Mouse (Mus musculus) limb, embryonic 14.5 days (tissue): ENCODE measurements around the gene Slc9a1. TPM values are rescaled to one million over a fixed set of nuclear protein-coding genes. Genes with fewer than 3 reads are reported as not detected.
A peak's percentile ranks its signal among the peaks of the same experiment; 100 is the strongest.

Experiments used
- ATAC-seq: fragments of 200-750 bp; cut with Nextera tagmentation; 2 replicates; pipeline ENCODE4 v1.8.0; 2017; ENCODE audit warnings: low read depth, moderate number of reproducible peaks, moderate TSS enrichment; ENCODE audit not compliant: low FRiP score
- DNase-seq: peaks from one replicate; pipeline ENCODE4 v3.0.0-alpha.2; 2015; ENCODE audit warnings: low spot score
- H3K27ac ChIP-seq: fragments of 300-500 bp; sonication (generic); replicated peaks from 2 replicates; pipeline ENCODE4 v1.5.1; 2014; ENCODE audit warnings: low read depth, mild to moderate bottlenecking, low read length, moderate library complexity, mixed read lengths
- H3K27me3 ChIP-seq: fragments of 300-500 bp; sonication (generic); 2 replicates; pipeline ENCODE4 v1.6.1; 2014; ENCODE audit warnings: low read length, mixed read lengths; ENCODE audit not compliant: control insufficient read depth, insufficient read depth
- H3K36me3 ChIP-seq: fragments of 300-500 bp; sonication (generic); 2 replicates; pipeline ENCODE4 v1.6.1; 2014; ENCODE audit warnings: mild to moderate bottlenecking, low read length, moderate library complexity, mixed read lengths; ENCODE audit not compliant: control insufficient read depth, insufficient read depth
- H3K4me1 ChIP-seq: fragments of 300-500 bp; sonication (generic); 2 replicates; pipeline ENCODE4 v1.6.1; 2014; ENCODE audit warnings: antibody characterized with exemption, low read length, mixed read lengths; ENCODE audit not compliant: control insufficient read depth, insufficient read depth
- H3K4me2 ChIP-seq: fragments of 300-500 bp; sonication (generic); replicated peaks from 2 replicates; pipeline ENCODE4 v1.6.1; 2014; ENCODE audit warnings: low read depth, mild to moderate bottlenecking, low read length, moderate library complexity; ENCODE audit not compliant: severe bottlenecking
- H3K4me3 ChIP-seq: fragments of 300-500 bp; sonication (generic); replicated peaks from 2 replicates; pipeline ENCODE4 v1.5.1; 2014; ENCODE audit warnings: low read length
- H3K9ac ChIP-seq: fragments of 300-500 bp; sonication (generic); 2 replicates; pipeline ENCODE4 v1.6.1; 2014; ENCODE audit warnings: mild to moderate bottlenecking, low read depth, low read length, moderate library complexity; ENCODE audit not compliant: severe bottlenecking
- H3K9me3 ChIP-seq: fragments of 300-500 bp; sonication (generic); 2 replicates; pipeline ENCODE4 v1.6.1; 2016; ENCODE audit warnings: low read length; ENCODE audit not compliant: control insufficient read depth
- POLR2A ChIP-seq: fragments of 200-500 bp; IDR thresholded peaks from 2 replicates; pipeline ENCODE4 v1.8.0; 2012; ENCODE audit warnings: inconsistent platforms, mild to moderate bottlenecking, moderate library complexity, borderline replicate concordance; ENCODE audit not compliant: insufficient read depth, insufficient read length; ENCODE audit errors: extremely low read depth
- WGBS: fragments of 180-500 bp; shearing (Covaris S2); extraction: QIAGEN DNeasy Blood & Tissue Kit; methylation state at CpG from one replicate; pipeline ENCODE4 v1.1.7; 2014; 5-methylcytosine and 5-hydroxymethylcytosine counted together
- polyA plus RNA-seq, 2 experiments: library from polyadenylated mRNA; depleted of rRNA in 1 of 2; stranded (reverse) in 1 of 2; unstranded in 1 of 2; fragments of >200 nt; fragmentation: Nextera tagmentation in 1 of 2; extraction: Ambion mirVana in 1 of 2; gene quantifications; 2 replicates each; pipeline versions ENCODE4 v1.2.1 to v1.2.3; 2012 to 2014

Gene Slc9a1
- polyA plus RNA-seq, 2 experiments: 11.5 to 36.7 TPM

DNA sequence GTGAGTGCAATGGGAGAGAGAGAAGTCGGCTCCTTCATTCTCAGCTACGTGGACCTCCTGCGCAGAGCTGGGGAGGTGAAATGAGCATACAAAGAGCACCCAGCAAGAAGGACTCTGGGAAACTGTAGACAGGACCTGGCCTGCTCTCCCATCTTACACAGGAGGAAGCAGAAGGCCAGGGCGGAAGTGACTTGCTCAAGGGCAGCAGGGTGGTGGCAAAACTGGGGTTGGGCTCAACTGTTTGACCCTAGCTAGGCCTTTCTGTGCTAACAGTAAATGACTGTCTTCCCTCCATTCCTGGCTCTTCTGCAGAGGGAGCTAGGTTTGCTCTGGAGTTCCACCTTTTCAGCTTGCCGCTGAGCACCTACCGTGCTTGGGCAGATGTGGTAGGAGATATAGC, 21.1 kb downstream of the Slc9a1 start:
- TF ChIP-seq POLR2A: no peak
- H3K4me2 ChIP-seq: no peak overlapping the region
- peaks cover 10% of the 10 kb centered on the region; the same call in 1 of the 2 replicates for H3K4me1 ChIP-seq
- DNase-seq (no peak), ATAC-seq (no peak)
- H3K27ac ChIP-seq: no peak overlapping the region
- H3K9ac ChIP-seq: no peak overlapping the region
- no peaks in the 10 kb centered on the region for H3K9me3 ChIP-seq
- WGBS: 87% methylated on average over 6 of the region's 6 CpGs
- H3K4me3 ChIP-seq: no peak overlapping the region
- H3K27me3 ChIP-seq: no peaks in the 10 kb centered on the region
- no peaks in the 10 kb centered on the region for H3K36me3 ChIP-seq

DNA sequence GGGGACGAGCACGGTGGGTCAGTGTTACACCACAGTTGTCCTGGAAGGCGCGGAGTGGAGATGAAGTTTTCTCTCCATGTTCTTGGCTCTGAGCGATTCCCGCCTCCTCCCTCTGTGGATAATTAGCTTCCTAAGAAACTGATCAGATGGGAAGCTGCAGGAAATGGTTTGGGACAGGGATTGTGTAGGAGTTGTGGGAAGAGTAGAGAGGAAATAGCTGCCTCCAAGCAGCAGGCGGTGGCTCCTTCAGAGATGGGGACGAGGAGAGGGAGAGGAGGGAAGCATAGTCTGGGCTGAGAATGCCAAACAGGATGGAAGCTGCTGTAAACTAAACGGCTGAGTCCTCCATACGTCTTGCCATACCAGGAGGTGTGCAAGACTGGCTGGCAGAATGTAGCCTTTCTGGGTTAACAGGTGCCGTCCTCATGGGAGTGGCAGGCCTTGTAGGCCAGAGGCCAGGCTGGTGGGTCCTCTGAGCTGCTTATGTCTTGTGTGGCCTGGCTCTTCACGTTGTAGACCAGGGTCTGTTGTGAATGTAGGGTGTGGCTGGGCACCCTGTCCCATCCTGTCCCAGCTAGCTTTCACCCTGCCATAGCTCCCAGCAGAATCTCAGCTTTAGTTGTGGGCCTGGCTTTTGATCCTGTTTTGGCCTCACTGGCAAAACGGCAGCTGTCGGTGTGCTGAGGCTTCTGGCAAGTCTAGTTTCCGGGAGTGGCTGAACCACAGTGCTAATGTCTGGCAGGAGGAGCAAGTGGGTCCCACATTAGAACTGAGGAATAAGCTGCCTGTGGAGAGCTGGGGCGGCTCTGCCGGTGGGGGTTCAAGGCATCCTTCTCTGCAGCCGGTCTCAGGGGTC, 21.9 kb downstream of the Slc9a1 start:
- 72% methylated on average over 18 of the region's 18 CpGs for WGBS
- Histone ChIP-seq H3K27ac (0 out of 2 replicates have a peak overlapping the region, but pooled peaks have one; percentile 33), H3K36me3 (no peaks in the 10 kb centered on the region), H3K4me3 (no peak overlapping the region), H3K27me3 (no peaks in the 10 kb centered on the region), H3K9me3 (no peaks in the 10 kb centered on the region), H3K9ac (no peak overlapping the region), H3K4me1 (peaks cover 17% of the 10 kb centered on the region; the same call in 1 of the 2 replicates), H3K4me2 (no peak overlapping the region)
- ATAC-seq (no peak), DNase-seq (no peak)
- no peak for TF ChIP-seq POLR2A

DNA sequence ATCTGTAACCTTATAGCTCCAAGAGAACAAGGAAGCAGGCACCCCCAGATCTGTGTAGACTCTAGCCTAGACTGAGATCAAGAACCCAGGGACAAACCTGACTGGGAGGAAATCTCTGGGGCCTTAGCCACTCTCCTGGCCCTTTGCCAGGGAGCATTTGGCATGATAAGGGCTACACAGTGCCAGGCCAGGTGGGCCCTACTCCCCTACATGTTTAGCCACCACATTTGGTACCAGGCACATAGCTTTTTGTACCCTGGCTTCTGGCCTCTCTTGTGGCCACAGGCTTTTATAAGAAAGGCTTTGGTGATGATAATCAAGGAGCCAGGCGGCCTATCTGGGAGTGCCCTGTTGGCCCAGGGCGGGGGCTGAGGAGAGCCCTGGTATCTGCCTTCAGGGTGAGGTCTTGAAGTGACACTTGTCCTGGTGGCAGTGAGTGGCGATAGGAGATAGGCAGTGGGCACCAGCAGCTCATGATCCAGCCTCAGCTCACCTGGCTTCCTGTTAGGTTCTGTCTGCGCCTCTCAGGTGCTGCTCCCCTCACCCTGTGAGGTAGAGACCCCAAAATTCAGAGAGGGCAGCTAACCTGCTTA, 25.6 kb downstream of the Slc9a1 start:
- Histone ChIP-seq H3K4me1 (peaks cover 22% of the 10 kb centered on the region; the same call in 1 of the 2 replicates), H3K36me3 (no peaks in the 10 kb centered on the region), H3K9me3 (no peaks in the 10 kb centered on the region), H3K4me2 (no peak overlapping the region), H3K27me3 (no peaks in the 10 kb centered on the region), H3K27ac (no peak overlapping the region), H3K4me3 (no peak overlapping the region), H3K9ac (no peak overlapping the region)
- DNase-seq (no peak), ATAC-seq (no peak)
- 83% methylated on average over 4 of the region's 4 CpGs for WGBS
- no peak for TF ChIP-seq POLR2A

DNA sequence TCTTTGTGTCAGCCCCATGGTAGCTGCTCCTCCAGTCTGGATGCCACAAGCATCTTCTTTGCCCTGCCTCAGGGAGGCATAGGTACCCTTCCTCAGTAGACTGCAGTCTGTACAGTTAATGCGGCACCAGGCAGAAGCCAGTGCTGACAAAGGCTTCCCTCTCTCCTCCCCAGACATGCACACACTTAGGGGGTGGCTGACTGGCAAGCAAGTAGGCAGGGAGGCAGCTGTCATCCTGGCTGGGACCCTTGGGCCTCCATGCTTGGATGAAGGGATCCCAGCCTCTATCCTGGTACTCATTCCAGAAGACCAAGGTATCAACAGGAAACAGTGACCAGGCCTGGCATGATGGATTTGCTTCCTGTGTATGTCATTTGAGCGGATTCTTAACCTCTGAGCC, 26.6 kb downstream of the Slc9a1 start:
- no peak overlapping the region for H3K9ac ChIP-seq
- H3K4me1 ChIP-seq: peaks cover 25% of the 10 kb centered on the region; the same call in 1 of the 2 replicates
- DNase-seq (no peak), ATAC-seq (no peak)
- no peak overlapping the region for H3K4me3 ChIP-seq
- no peaks in the 10 kb centered on the region for H3K27me3 ChIP-seq
- no peak overlapping the region for H3K27ac ChIP-seq
- no peak overlapping the region for H3K4me2 ChIP-seq
- no peaks in the 10 kb centered on the region for H3K36me3 ChIP-seq
- H3K9me3 ChIP-seq: no peaks in the 10 kb centered on the region
- 73% methylated on average over 2 of the region's 2 CpGs for WGBS
- no peak for TF ChIP-seq POLR2A

DNA sequence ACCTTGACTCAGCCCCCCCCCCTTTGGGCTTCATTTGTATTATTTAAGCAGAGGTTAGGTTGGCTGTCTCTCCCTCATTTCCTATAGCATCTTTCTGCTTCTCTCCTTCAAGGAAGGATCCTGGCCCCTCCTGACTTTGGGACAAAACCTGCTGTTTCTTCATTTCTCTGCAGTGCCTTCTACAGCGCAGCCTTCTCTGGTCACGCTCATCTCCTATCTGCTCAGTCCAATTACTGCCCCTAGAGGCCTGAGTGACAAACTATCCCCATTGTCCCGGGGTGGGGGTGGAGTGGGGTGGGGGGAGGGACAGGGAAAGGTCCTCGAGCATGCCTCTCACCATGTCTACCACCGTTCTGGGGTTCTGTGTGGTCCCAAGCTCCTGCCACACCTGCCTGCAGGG, 27.8 kb downstream of the Slc9a1 start:
- ATAC-seq (no peak), DNase-seq (no peak)
- H3K4me3 ChIP-seq: no peak overlapping the region
- no peaks in the 10 kb centered on the region for H3K9me3 ChIP-seq
- peaks cover 25% of the 10 kb centered on the region; the same call in 1 of the 2 replicates for H3K4me1 ChIP-seq
- no peak overlapping the region for H3K4me2 ChIP-seq
- no peak overlapping the region for H3K9ac ChIP-seq
- H3K36me3 ChIP-seq: no peaks in the 10 kb centered on the region
- H3K27me3 ChIP-seq: no peaks in the 10 kb centered on the region
- WGBS: 53% methylated on average over 5 of the region's 5 CpGs
- TF ChIP-seq POLR2A: no peak
- H3K27ac ChIP-seq: no peak overlapping the region
